Mouse (Mus musculus) small intestine, adult 2 months (tissue): ENCODE measurements around the gene Slc25a17. TPM values are rescaled to one million over a fixed set of nuclear protein-coding genes. Genes with fewer than 3 reads are reported as not detected.

ENCODE experiments used
- H3K27ac ChIP-seq: fragments of 200-500 bp; 2 replicates; pipeline ENCODE4 v1.5.1; 2012; ENCODE audit warnings: low read depth, low read length, control low read depth, inconsistent platforms; ENCODE audit not compliant: insufficient read depth
- H3K27me3 ChIP-seq: fragments of 200-500 bp; 2 replicates; pipeline ENCODE4 v1.6.1; 2012; ENCODE audit warnings: mild to moderate bottlenecking, moderate library complexity, low read length, inconsistent platforms; ENCODE audit not compliant: control insufficient read depth, insufficient read depth
- H3K36me3 ChIP-seq: fragments of 200-500 bp; 2 replicates; pipeline ENCODE4 v1.6.1; 2012; ENCODE audit warnings: mild to moderate bottlenecking, low read length, control low read depth, inconsistent platforms; ENCODE audit not compliant: control insufficient read depth, insufficient read depth
- H3K4me1 ChIP-seq: fragments of 200-500 bp; 2 replicates; pipeline ENCODE4 v1.6.1; 2012; ENCODE audit warnings: low read length, inconsistent platforms, mixed read lengths; ENCODE audit not compliant: control insufficient read depth, insufficient read depth, insufficient read length
- H3K4me3 ChIP-seq: fragments of 200-500 bp; 2 replicates; pipeline ENCODE4 v1.5.1; 2012; ENCODE audit warnings: low read depth, mild to moderate bottlenecking, control low read depth, inconsistent platforms, low read length, moderate library complexity
- CTCF ChIP-seq: fragments of 200-500 bp; IDR thresholded peaks from 2 replicates; pipeline ENCODE4 v1.5.1; 2012; ENCODE audit warnings: low read depth, mild to moderate bottlenecking, control low read depth, inconsistent platforms, low read length, moderate library complexity, mixed read lengths; ENCODE audit not compliant: insufficient replicate concordance, insufficient read length; ENCODE audit errors: extremely low read depth
- POLR2A ChIP-seq: fragments of 200-500 bp; IDR thresholded peaks from 2 replicates; pipeline ENCODE4 v1.6.1; 2012; ENCODE audit warnings: low read depth, mild to moderate bottlenecking, control low read depth, inconsistent platforms, low read length, moderate library complexity
- WGBS: fragments of 180-500 bp; shearing (Covaris S2); methylation state at CpG from one replicate; pipeline ENCODE4 v1.1.7; 2018; 5-methylcytosine and 5-hydroxymethylcytosine counted together
- polyA plus RNA-seq: library from polyadenylated mRNA; depleted of rRNA; stranded (reverse); fragments of >200 nt; gene quantifications from 2 replicates; pipeline ENCODE4 v1.2.3, GENCODE M21; 2012

The Slc25a17 gene
- polyA plus RNA-seq, 1 experiment, result 8.8 TPM

DNA sequence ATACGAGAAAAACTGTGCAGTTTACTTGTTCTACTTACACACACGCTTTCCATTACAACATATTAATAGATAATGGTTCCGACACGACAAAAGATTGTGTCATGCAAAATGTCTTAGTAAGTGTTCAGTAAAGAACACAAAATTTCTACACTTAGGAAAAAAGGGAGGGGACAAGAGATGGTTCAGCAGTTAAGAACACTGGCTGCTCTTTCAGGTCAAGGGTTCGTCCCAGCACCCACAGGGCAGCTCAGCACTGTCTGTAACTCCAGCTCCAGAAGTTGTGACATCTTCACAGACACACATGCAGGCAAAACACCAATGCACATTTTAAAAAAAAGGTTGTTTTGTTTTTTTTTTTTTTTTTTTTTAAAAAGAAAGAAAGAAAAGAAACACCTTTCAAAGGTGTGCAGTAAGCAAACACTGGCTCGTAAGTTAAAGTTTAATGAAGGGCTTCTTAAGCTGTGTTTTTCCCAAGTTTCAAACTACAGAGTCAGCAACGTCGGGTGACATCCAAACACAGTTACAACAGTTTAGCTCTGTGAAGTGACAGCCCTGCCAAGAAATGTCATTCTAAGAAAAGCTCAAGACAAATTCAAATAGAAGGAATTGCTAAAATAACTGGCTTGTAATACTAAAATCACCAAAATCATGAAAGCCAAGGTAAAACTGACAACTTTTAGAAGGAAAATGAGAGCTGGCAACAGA lies 33.8 kb upstream of the Slc25a17 start:
- 64% methylated on average over 8 of the region's 8 CpGs for WGBS
- H3K27ac ChIP-seq, result no peak overlapping the region
- no peak for TF ChIP-seq CTCF
- TF ChIP-seq POLR2A, result no peak

DNA sequence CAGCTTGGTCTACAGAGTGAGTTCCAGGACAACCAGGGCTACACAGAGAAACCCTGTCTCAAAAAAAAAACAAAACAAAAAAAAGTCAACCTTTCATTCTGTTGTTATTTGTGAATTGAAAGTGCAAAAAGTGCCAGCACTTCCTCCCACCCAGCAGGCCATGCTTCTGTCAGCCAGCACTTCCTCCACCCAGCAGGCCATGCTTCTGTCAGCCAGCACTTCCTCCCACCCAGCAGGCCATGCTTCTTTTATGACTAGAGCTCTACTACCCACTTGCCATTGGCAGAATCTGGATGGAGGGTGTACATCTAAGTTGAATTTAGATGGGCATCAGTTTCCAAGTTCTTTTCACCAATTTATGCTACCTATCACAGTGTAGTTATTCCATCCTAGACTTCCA lies 32.4 kb upstream of the Slc25a17 start:
- TF ChIP-seq CTCF, result no peak
- H3K27me3 ChIP-seq, result no peaks in the 10 kb centered on the region
- H3K36me3 ChIP-seq, result peaks cover 18% of the 10 kb centered on the region
- H3K27ac ChIP-seq, result no peak overlapping the region
- H3K4me3 ChIP-seq, result no peak overlapping the region
- 0 out of 2 replicates have a peak, but pooled peaks cover 3% of the 10 kb centered on the region for H3K4me1 ChIP-seq

More for the DNA sequence above, 33.8 kb upstream of the Slc25a17 start:
- no peaks in the 10 kb centered on the region for H3K27me3 ChIP-seq
- H3K36me3 ChIP-seq, result peaks cover 11% of the 10 kb centered on the region
- no peak overlapping the region for H3K4me3 ChIP-seq
- 0 out of 2 replicates have a peak, but pooled peaks cover 3% of the 10 kb centered on the region for H3K4me1 ChIP-seq

DNA sequence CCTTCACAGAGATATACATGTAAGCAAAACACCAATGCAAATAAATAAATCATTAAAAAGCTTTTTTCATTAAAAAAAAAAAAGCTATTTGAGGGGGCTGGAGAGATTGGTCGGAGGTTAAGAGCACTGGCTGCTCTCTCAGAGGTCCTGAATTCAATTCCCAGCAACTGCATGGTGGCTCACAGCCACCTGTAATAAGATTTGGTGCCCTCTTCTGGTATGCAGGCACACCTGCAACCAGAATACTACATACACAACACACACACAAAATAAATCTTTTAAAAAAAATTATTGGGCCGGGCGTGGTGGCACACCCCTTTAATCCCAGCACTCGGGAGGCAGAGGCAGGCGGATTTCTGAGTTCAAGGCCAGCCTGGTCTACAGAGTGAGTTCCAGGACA lies 25.7 kb upstream of the Slc25a17 start:
- Histone ChIP-seq H3K27ac (no peak overlapping the region), H3K4me1 (no peaks in the 10 kb centered on the region), H3K4me3 (no peak overlapping the region), H3K27me3 (no peaks in the 10 kb centered on the region), H3K36me3 (peaks cover 38% of the 10 kb centered on the region)
- TF ChIP-seq POLR2A, result no peak
- peak; percentile 33; the same call in 1 of the 2 replicates for TF ChIP-seq CTCF
- WGBS, result 95% methylated on average over 5 of the region's 5 CpGs

- Histone ChIP-seq H3K27ac (no peak overlapping the region), H3K36me3 (peaks cover 37% of the 10 kb centered on the region), H3K4me1 (no peaks in the 10 kb centered on the region), H3K27me3 (no peaks in the 10 kb centered on the region), H3K4me3 (no peak overlapping the region)
- TF ChIP-seq CTCF (no peak), POLR2A (no peak)
- WGBS, result 90% methylated on average over 2 of the region's 2 CpGs
Observed at GRCm38 (mm10) chr15:81378845-81379244, 18.2 kb upstream of the Slc25a17 start.

- no peak overlapping the region for H3K27ac ChIP-seq
- no peak overlapping the region for H3K4me3 ChIP-seq
- H3K4me1 ChIP-seq, result no peaks in the 10 kb centered on the region
- H3K36me3 ChIP-seq, result peaks cover 56% of the 10 kb centered on the region
- no peaks in the 10 kb centered on the region for H3K27me3 ChIP-seq
- WGBS, result 90% methylated on average over 11 of the region's 11 CpGs
- TF ChIP-seq CTCF, result no peak
- TF ChIP-seq POLR2A, result no peak
Observed at GRCm38 (mm10) chr15:81374621-81375020, 14.0 kb upstream of the Slc25a17 start.

DNA sequence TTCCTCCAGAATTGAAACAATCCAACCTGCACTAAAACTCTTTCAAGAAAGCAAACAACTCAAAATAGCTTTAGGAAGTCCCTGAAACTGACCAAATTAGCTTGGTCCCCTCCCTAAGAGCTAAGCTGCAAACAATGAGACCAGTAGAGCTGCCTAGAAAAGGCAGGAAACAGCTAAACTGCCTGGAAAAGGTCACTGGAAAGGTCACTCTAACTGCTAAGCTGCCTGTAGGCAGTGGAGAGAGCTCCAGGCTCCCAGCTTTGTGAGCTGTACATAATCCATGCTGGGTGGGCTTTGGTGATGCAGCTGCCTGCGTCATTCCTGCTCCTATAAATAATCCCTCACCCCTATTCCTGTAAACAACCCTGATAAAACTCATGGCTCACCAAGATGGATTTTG lies 9.7 kb upstream of the Slc25a17 start:
- no peak for TF ChIP-seq POLR2A
- TF ChIP-seq CTCF, result no peak
- H3K36me3 ChIP-seq, result peaks cover 46% of the 10 kb centered on the region
- H3K27ac ChIP-seq, result no peak overlapping the region
- H3K4me1 ChIP-seq, result no peaks in the 10 kb centered on the region
- WGBS, result 93% methylated on average over 1 of the region's 1 CpGs
- H3K27me3 ChIP-seq, result no peaks in the 10 kb centered on the region
- no peak overlapping the region for H3K4me3 ChIP-seq

DNA sequence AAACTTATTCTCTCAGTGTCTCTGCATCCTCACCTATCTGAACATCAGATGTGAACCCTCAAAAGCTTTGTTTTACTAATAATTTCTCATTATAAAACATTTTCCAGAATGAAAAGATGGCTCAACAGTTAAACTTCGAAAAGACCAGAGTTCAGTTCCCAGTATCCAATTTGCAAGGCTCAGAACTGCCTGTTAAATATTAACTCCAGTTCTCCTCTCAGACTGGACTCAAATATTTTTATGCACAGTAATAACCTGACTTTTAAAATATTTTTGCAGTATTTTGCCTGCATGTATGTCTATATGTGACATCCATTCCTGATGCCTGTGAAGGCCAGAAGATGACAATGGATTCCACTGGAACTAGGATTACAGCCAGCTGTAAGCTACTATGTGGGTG lies 8.0 kb upstream of the Slc25a17 start:
- no peaks in the 10 kb centered on the region for H3K27me3 ChIP-seq
- no peak overlapping the region for H3K27ac ChIP-seq
- no peak for TF ChIP-seq POLR2A
- TF ChIP-seq CTCF, result no peak
- H3K36me3 ChIP-seq, result peaks cover 45% of the 10 kb centered on the region
- no peaks in the 10 kb centered on the region for H3K4me1 ChIP-seq
- 30% methylated on average over 1 of the region's 1 CpGs for WGBS
- H3K4me3 ChIP-seq, result no peak overlapping the region
